Mouse (Mus musculus) erythroblast, embryonic 14.5 days (primary cell): Measurements from ENCODE around the gene Pdik1l.

ENCODE experiments used
- GATA1 ChIP-seq: IDR thresholded peaks from 2 replicates; pipeline ENCODE4 v1.6.1; 2012; ENCODE audit warnings: low read length, inconsistent platforms, mixed read lengths
- TAL1 ChIP-seq: IDR thresholded peaks from 3 replicates; pipeline ENCODE4 v1.6.1; 2012; ENCODE audit warnings: low read length, inconsistent platforms, mixed read lengths

- TF ChIP-seq GATA1: no peak
- TF ChIP-seq TAL1: no peak
Measured at GRCm38 (mm10) chr4:134227194-134227593, 60.5 kb downstream of the Pdik1l start, which contains the start of gene Catsper4.
